Mouse (Mus musculus) cortical plate, adult 2 months (tissue): ENCODE data around the gene Rgp1.

Source experiments
- CTCF ChIP-seq: fragments of 200-500 bp; IDR thresholded peaks from 2 replicates; pipeline ENCODE4 v1.5.1; 2011; ENCODE audit warnings: mild to moderate bottlenecking, control low read depth, low read length; ENCODE audit not compliant: insufficient read depth; ENCODE audit errors: extremely low read depth
- POLR2A ChIP-seq: fragments of 200-500 bp; IDR thresholded peaks from 2 replicates; pipeline ENCODE4 v1.6.1; 2011; ENCODE audit warnings: mild to moderate bottlenecking, low read length, control low read depth; ENCODE audit not compliant: insufficient read depth; ENCODE audit errors: extremely low read depth

DNA sequence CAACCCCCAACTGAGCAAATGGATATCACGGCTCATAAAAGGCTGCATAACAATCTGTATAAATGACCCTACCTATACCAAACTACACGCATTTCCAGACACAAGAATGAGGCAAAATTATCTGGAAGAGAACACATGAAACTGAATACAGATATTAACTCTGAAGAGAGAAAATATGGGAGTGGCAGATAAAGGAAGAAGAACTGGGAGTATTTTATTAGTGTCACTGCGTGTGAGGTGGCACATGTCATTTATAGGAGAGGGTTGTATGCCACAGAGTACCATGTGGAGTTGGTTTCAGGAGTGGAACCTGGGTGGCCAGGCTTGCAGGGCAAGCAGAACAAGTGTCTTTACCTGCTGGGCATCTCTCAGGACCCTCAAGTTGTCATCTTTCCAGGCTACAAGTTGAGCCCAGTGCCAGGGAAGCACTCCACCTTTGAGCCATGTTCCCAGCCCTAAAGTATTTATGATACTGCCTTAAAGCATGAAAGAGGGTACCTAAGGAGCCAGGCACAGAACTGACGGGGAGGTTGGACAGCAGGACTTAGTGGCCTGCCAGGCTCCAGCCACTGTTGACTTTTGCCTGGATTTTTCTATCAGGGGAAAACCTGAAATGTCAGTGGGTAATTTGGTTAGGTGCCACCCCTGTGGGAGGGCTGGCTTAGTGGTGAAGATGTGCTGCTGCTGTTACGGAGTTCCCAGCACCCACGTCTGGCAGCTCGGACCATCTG lies 20.3 kb downstream of the Rgp1 start:
- no peak for TF ChIP-seq CTCF
- no peak for TF ChIP-seq POLR2A
